Mouse (Mus musculus) heart, postnatal 0 days (tissue): ENCODE data around the gene 4930447C04Rik. TPM values are rescaled to one million over a fixed set of nuclear protein-coding genes. Genes with fewer than 3 reads are reported as not detected.

Experiments used
- ATAC-seq: fragments of 200-750 bp; cut with Nextera tagmentation; 2 replicates; pipeline ENCODE4 v1.8.0; 2017; ENCODE audit warnings: low read depth, moderate number of reproducible peaks, moderate library complexity; ENCODE audit not compliant: insufficient read depth
- DNase-seq: peaks from one replicate; pipeline ENCODE4 v3.0.0-alpha.2; 2016; ENCODE audit warnings: low spot score
- H3K27ac ChIP-seq: fragments of 300-500 bp; sonication (generic); 2 replicates; pipeline ENCODE4 v1.5.1; 2014; ENCODE audit warnings: low read depth, mild to moderate bottlenecking
- H3K27me3 ChIP-seq: fragments of 300-500 bp; sonication (generic); 2 replicates; pipeline ENCODE4 v1.6.1; 2014; ENCODE audit warnings: low read length, mixed read lengths; ENCODE audit not compliant: control insufficient read depth, insufficient read depth
- H3K36me3 ChIP-seq: fragments of 300-500 bp; sonication (generic); replicated peaks from 2 replicates; pipeline ENCODE4 v1.6.1; 2014; ENCODE audit warnings: low read length, mixed read lengths; ENCODE audit not compliant: control insufficient read depth, insufficient read depth
- H3K4me1 ChIP-seq: fragments of 300-500 bp; sonication (generic); 2 replicates; pipeline ENCODE4 v1.6.1; 2014; ENCODE audit warnings: antibody characterized with exemption; ENCODE audit not compliant: control insufficient read depth, insufficient read depth
- H3K4me2 ChIP-seq: fragments of 300-500 bp; sonication (generic); 2 replicates; pipeline ENCODE4 v1.6.1; 2014; ENCODE audit warnings: low read depth, mild to moderate bottlenecking, low read length, moderate library complexity
- H3K4me3 ChIP-seq: fragments of 300-500 bp; sonication (generic); 2 replicates; pipeline ENCODE4 v1.5.1; 2014; ENCODE audit warnings: low read depth, low read length
- H3K9ac ChIP-seq: fragments of 300-500 bp; sonication (generic); replicated peaks from 2 replicates; pipeline ENCODE4 v1.6.1; 2014; ENCODE audit warnings: low read depth, low read length, mixed read lengths
- H3K9me3 ChIP-seq: fragments of 300-500 bp; sonication (generic); replicated peaks from 2 replicates; pipeline ENCODE4 v1.6.1; 2016; ENCODE audit warnings: low read length; ENCODE audit not compliant: control insufficient read depth
- CTCF ChIP-seq: IDR thresholded peaks from 2 replicates; pipeline ENCODE4 v1.5.1; 2016; ENCODE audit warnings: antibody characterized with exemption, control low read depth, low read depth
- EP300 ChIP-seq: IDR thresholded peaks from 2 replicates; pipeline ENCODE4 v1.6.1; 2016; ENCODE audit warnings: antibody characterized with exemption, low read depth
- WGBS: fragments of 180-500 bp; shearing (Covaris S2); extraction: QIAGEN DNeasy Blood & Tissue Kit; methylation state at CpG from one replicate; pipeline ENCODE4 v1.1.7; 2014; 5-methylcytosine and 5-hydroxymethylcytosine counted together
- polyA plus RNA-seq: library from polyadenylated mRNA; unstranded; fragments of >200 nt; fragmentation: Nextera tagmentation; extraction: Ambion mirVana; gene quantifications from 2 replicates; pipeline ENCODE4 v1.2.1, GENCODE M21; 2015
- total RNA-seq: library from RNA; depleted of rRNA; stranded (reverse); fragments of >200 nt; gene quantifications from 2 replicates; pipeline ENCODE4 v1.2.3, GENCODE M21; 2014; ENCODE audit warnings: low replicate concordance

The 4930447C04Rik gene
- total and polyA plus RNA-seq, 2 experiments from 2014 or later: 0.63 TPM; not detected in 1

DNA sequence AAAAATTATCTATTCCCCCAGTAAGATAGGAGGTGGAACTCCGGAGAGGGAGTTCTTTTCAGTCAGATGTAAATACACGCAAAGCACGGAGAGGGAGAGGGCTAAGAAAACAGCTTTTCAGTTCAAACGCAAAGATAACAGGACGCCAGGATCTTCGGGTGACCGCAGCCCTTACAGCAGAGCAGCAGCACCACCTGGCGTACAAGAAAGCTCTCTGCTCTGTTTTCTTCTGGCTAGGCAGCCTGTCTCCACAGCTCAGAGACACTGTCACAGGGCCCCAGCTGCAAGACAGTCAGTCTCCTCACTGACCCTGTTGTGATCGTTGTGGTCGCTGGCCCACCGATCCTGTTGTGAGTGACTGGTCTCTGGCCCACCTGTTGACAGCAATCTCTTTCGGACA lies 36.1 kb upstream of the 4930447C04Rik start:
- 0 out of 2 replicates have a peak overlapping the region, but pooled peaks have one; percentile 27 for H3K9ac ChIP-seq
- no peaks in the 10 kb centered on the region for H3K36me3 ChIP-seq
- no peaks in the 10 kb centered on the region for H3K9me3 ChIP-seq
- H3K27me3 ChIP-seq: no peaks in the 10 kb centered on the region
- ATAC-seq (peak; percentile 69; the same call in 1 of the 2 replicates), DNase-seq (peak; percentile 80)
- H3K27ac ChIP-seq: no peak overlapping the region
- peak overlapping the region; percentile 40 for H3K4me3 ChIP-seq
- WGBS: 1% methylated on average over 12 of the region's 12 CpGs
- H3K4me2 ChIP-seq: peak overlapping the region; percentile 76
- TF ChIP-seq CTCF (peak; percentile 87), EP300 (no peak)
- H3K4me1 ChIP-seq: no peaks in the 10 kb centered on the region

DNA sequence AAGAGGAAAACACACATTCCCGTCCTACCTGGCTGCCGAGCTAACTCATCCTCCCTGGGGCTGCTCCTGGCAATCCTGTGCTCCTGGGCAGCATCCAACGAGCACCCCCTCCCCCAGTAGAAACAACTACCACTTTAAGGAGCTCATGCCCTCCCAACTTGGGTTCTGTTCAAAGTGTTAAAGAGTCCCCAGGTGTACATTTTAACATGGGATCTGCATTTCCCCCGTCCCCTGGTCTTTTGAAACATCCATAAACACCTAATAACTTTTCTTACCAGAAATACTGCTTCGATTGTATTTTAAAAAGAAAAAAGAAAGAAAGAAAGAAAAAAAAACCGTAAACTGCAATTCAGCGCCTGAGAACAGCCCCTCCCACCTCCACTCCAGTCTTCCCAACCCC lies 35.6 kb upstream of the 4930447C04Rik start:
- Histone ChIP-seq H3K9ac (0 out of 2 replicates have a peak overlapping the region, but pooled peaks have one; percentile 27), H3K36me3 (no peaks in the 10 kb centered on the region), H3K27me3 (no peaks in the 10 kb centered on the region), H3K27ac (no peak overlapping the region), H3K4me3 (peak overlapping the region; percentile 40), H3K9me3 (no peaks in the 10 kb centered on the region), H3K4me2 (peak overlapping the region; percentile 76), H3K4me1 (no peaks in the 10 kb centered on the region)
- no peak for ATAC-seq
- TF ChIP-seq CTCF: no peak
- no peak for TF ChIP-seq EP300
- no peak for DNase-seq
- WGBS: 10% methylated on average over 7 of the region's 7 CpGs

DNA sequence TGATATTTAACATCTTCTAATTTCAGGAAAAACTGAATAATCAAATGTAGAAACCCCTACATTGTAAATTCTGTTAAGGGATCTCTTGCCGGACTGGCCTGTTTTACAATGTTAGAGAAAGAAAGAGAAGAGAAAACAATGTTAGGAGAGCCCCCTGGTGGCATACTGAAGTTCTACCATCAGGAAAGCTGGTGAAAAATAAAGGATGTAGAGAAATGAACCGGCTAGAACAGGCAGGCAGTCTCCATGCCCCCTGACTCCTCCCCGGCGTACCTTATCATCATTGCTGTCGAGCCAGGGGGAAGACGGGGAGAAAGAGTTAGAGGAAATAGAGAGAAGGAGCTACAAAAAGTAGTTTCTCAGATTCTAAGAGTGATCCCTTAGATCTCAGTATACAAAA lies 32.6 kb upstream of the 4930447C04Rik start:
- DNase-seq: peak; percentile 73
- Histone ChIP-seq H3K4me1 (no peaks in the 10 kb centered on the region), H3K4me3 (no peak overlapping the region), H3K9ac (no peak overlapping the region), H3K4me2 (no peak overlapping the region), H3K9me3 (no peaks in the 10 kb centered on the region), H3K27me3 (no peaks in the 10 kb centered on the region), H3K36me3 (no peaks in the 10 kb centered on the region), H3K27ac (no peak overlapping the region)
- no peak for ATAC-seq
- under 1% methylated on average over 6 of the region's 6 CpGs for WGBS
- TF ChIP-seq CTCF (peak; percentile 72), EP300 (no peak)

DNA sequence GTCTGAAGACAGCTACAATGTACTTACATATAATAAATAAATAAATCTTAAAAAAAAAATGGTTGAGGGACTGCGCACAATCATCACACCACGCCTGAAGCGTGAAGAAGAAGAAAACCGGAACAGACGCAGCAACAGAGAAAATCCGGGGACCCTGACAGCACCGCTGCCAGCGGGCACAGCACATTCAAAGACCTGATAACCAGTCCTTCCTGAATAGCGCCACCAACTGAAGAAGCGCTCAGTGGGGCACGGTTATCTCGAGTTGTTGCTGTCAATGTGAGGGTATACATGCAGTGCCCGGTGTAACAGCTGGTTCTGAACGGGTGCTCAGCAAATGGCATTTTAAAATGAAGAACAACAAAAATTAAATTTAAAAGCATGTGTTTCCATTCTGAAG lies 30.0 kb upstream of the 4930447C04Rik start:
- TF ChIP-seq EP300 (no peak), CTCF (no peak)
- ATAC-seq (no peak), DNase-seq (no peak)
- Histone ChIP-seq H3K9me3 (no peaks in the 10 kb centered on the region), H3K36me3 (no peaks in the 10 kb centered on the region), H3K4me3 (no peak overlapping the region), H3K27me3 (no peaks in the 10 kb centered on the region), H3K4me2 (no peak overlapping the region), H3K27ac (no peak overlapping the region), H3K4me1 (no peaks in the 10 kb centered on the region), H3K9ac (no peak overlapping the region)
- 56% methylated on average over 14 of the region's 14 CpGs for WGBS

DNA sequence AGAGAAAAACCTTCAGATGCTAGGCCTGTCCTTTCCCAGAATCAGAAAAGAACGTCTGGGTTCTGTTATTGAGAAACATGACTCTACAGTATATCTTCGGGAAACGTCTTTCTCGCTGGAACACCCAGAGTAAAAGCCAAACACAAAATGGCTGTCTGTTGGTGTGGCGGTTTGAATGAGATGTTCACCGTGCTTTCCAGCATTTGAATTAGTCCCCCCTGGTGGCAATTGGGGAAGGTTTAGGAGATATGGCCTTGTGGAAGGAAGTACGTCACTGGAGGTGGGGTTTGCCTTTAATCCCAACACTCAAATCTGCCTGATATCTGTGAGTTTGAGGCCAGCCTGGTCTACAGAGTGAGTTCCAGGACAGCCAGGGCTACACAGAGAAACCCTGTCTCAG lies 27.0 kb upstream of the 4930447C04Rik start:
- Histone ChIP-seq H3K9ac (no peak overlapping the region), H3K4me1 (no peaks in the 10 kb centered on the region), H3K4me2 (no peak overlapping the region), H3K27me3 (no peaks in the 10 kb centered on the region), H3K9me3 (peaks cover 2% of the 10 kb centered on the region; the same call in 1 of the 2 replicates), H3K4me3 (no peak overlapping the region), H3K36me3 (no peaks in the 10 kb centered on the region), H3K27ac (no peak overlapping the region)
- ATAC-seq (no peak), DNase-seq (no peak)
- WGBS: 79% methylated on average over 7 of the region's 7 CpGs
- no peak for TF ChIP-seq EP300
- TF ChIP-seq CTCF: no peak

DNA sequence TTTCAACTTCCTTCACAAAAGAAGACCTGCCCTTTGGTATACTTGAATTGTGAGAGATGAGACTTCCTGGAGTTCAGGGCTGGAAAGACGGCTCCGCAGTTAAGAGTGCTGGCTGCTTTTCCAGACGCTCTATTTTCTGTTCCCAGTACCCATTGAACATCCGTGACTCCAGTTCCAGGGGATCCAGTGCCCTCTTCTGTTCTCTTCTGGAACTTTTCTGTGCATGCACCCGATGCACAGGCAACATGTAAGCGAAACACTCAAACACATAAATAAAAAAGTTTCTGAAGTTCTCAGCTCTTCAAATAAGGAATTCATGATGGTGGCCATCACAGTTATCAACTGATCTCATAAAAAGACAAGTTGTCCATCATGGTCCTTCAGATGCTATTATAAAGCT lies 22.2 kb upstream of the 4930447C04Rik start:
- H3K9ac ChIP-seq: no peak overlapping the region
- TF ChIP-seq CTCF (no peak), EP300 (no peak)

More for the DNA sequence above, 22.2 kb upstream of the 4930447C04Rik start:
- Histone ChIP-seq H3K9me3 (peaks cover 7% of the 10 kb centered on the region; the same call in 1 of the 2 replicates), H3K4me2 (no peak overlapping the region), H3K27me3 (no peaks in the 10 kb centered on the region), H3K4me3 (no peak overlapping the region), H3K36me3 (no peaks in the 10 kb centered on the region), H3K27ac (no peak overlapping the region), H3K4me1 (no peaks in the 10 kb centered on the region)
- DNase-seq: no peak
- ATAC-seq: no peak
- 68% methylated on average over 6 of the region's 6 CpGs for WGBS
